In the genomic region with DNA sequence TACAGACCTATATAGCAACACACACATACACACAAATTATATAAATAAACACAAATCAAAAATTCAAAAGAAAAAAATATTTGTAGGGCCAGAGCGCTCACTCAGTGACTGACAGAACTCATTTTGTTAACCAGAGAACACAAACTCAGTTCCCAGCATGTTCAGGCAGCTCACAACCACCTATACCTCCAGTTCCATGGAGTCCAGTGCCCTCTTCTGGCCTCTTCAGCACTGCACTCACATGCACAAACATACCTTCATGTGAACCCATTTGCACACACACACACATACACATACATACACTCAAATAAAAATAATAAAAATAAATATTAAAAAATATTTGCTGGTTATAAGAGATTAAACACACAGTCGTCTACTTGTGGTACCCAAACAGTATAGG, we compare ENCODE assay signal across 21 mouse cellular contexts. TPM values are rescaled to one million over a fixed set of nuclear protein-coding genes. Genes with fewer than 3 reads are reported as not detected.
A peak's percentile ranks its signal among the peaks of the same experiment; 100 is the strongest.
DNase-seq lines count a peak whose midpoint lies in the region; TF ChIP-seq lines count a peak whose summit lies in the region.
"Had no signal": no experiment of that assay in that cellular context is flagged by ENCODE, and none has a peak within 500 bp of the region (broad histone marks: within the 10 kb centered on the region; RNA-seq: fewer than 3 reads in every experiment).

No protein-coding gene starts in this region.

- TF ChIP-seq POLR2A in kidney, adult 2 months (IDR thresholded peaks at IDR 0.05; ENCODE audit: low read depth, low read length) = no peak
- no peak for TF ChIP-seq POLR2A in bone marrow, adult 2 months (IDR thresholded peaks at IDR 0.05; ENCODE audit: borderline replicate concordance, control insufficient read depth, low read depth, low read length)
- no peak for TF ChIP-seq POLR2A in cerebellum, adult 2 months (IDR thresholded peaks at IDR 0.05; ENCODE audit: borderline replicate concordance, insufficient read depth, low read length)

- TF ChIP-seq CTCF in kidney, adult 2 months (conservative IDR thresholded peaks at IDR 0.05; ENCODE audit: insufficient read depth, insufficient read length, low read depth, low read length) = peak; percentile 43
- TF ChIP-seq CTCF in E14TG2a.4 (conservative IDR thresholded peaks at IDR 0.05; ENCODE audit: low read length) = peak; percentile 34
- peak; percentile 46 for TF ChIP-seq CTCF in bone marrow, adult 2 months (IDR thresholded peaks at IDR 0.05; ENCODE audit: control insufficient read depth, insufficient read depth, low read length)
- no peak for TF ChIP-seq CTCF in cerebellum, adult 2 months (IDR thresholded peaks at IDR 0.05; ENCODE audit: borderline replicate concordance, insufficient read depth, low read depth, low read length)

- H3K27me3 ChIP-seq in kidney, adult 2 months (replicated peaks; ENCODE audit: control insufficient read depth, insufficient read depth, low read length) = no peaks in the 10 kb centered on the region
- H3K27me3 ChIP-seq in E14TG2a.4 (ENCODE audit: insufficient read depth, low read length) = no peaks in the 10 kb centered on the region
- H3K27me3 ChIP-seq in cerebellum, adult 2 months (ENCODE audit: control insufficient read depth, insufficient read depth, low read length) = no peaks in the 10 kb centered on the region
- H3K27me3 ChIP-seq: kidney, embryonic 15.5 days; liver, embryonic 15.5 days; neural tube, embryonic 12.5 days had no signal

- no peaks in the 10 kb centered on the region for H3K9me3 ChIP-seq in E14TG2a.4 (ENCODE audit: low read length)
- H3K9me3 ChIP-seq: kidney, embryonic 15.5 days; liver, embryonic 15.5 days; neural tube, embryonic 12.5 days had no signal

- no peaks in the 10 kb centered on the region for H3K4me1 ChIP-seq in kidney, adult 2 months (ENCODE audit: control insufficient read depth, insufficient read depth, low read length)
- H3K4me1 ChIP-seq in E14TG2a.4 (replicated peaks; ENCODE audit: low read depth, low read length) = peaks cover 51% of the 10 kb centered on the region
- H3K4me1 ChIP-seq in bone marrow, adult 2 months (ENCODE audit: control insufficient read depth, insufficient read depth, low read length) = no peaks in the 10 kb centered on the region; the same call in 1 of the 2 replicates
- no peaks in the 10 kb centered on the region for H3K4me1 ChIP-seq in cerebellum, adult 2 months (ENCODE audit: control insufficient read depth, insufficient read depth, low read length)
- H3K4me1 ChIP-seq: kidney, embryonic 15.5 days; liver, embryonic 15.5 days; neural tube, embryonic 12.5 days had no signal

- H3K4me3 ChIP-seq in kidney, adult 2 months (ENCODE audit: insufficient read depth, low read depth, low read length) = no peak overlapping the region
- no peak overlapping the region for H3K4me3 ChIP-seq in E14TG2a.4 (replicated peaks; ENCODE audit: low read length)
- no peak overlapping the region for H3K4me3 ChIP-seq in bone marrow, adult 2 months (replicated peaks; ENCODE audit: control insufficient read depth, low read depth, low read length)
- H3K4me3 ChIP-seq in cerebellum, adult 2 months (replicated peaks; ENCODE audit: insufficient read depth, low read depth, low read length) = no peak overlapping the region
- H3K4me3 ChIP-seq: erythroblast, embryonic 14.5 days; kidney, embryonic 15.5 days; liver, embryonic 15.5 days; megakaryocyte, embryonic 14.5 days; neural tube, embryonic 12.5 days had no signal

- WGBS in kidney, adult 2 months = 90% methylated on average over 2 of the region's 2 CpGs
- 86% methylated on average over 2 of the region's 2 CpGs for WGBS in bone marrow, adult 2 months
- WGBS in cerebellum, adult 2 months = 95% methylated on average over 2 of the region's 2 CpGs

- no peaks in the 10 kb centered on the region; the same call in 1 of the 2 replicates for H3K36me3 ChIP-seq in kidney, adult 2 months (ENCODE audit: control insufficient read depth, insufficient read depth, low read length)
- H3K36me3 ChIP-seq in E14TG2a.4 (ENCODE audit: insufficient read depth, low read length) = peaks cover 59% of the 10 kb centered on the region
- H3K36me3 ChIP-seq: kidney, embryonic 15.5 days; liver, embryonic 15.5 days; neural tube, embryonic 12.5 days had no signal

- H3K27ac ChIP-seq in kidney, adult 2 months (ENCODE audit: insufficient read depth, low read depth, low read length) = no peak overlapping the region
- H3K27ac ChIP-seq in bone marrow, adult 2 months (ENCODE audit: control insufficient read depth, insufficient read depth, low read depth, low read length, poor library complexity) = no peak overlapping the region
- H3K27ac ChIP-seq in cerebellum, adult 2 months (ENCODE audit: insufficient read depth, low read length) = no peak overlapping the region
- H3K27ac ChIP-seq: hindbrain, postnatal 0 days; kidney, embryonic 15.5 days; liver, embryonic 15.5 days; neural tube, embryonic 12.5 days had no signal

- DNase-seq in kidney, adult 2 months = no peak
- no peak for DNase-seq in kidney, postnatal 25 days
- peak; percentile 21 for DNase-seq in 416B (ENCODE audit: low read depth)
- DNase-seq in cerebellum, postnatal 10 days = no peak
- DNase-seq in cerebellum, adult 2 months = no peak
- no peak for DNase-seq in thymus, postnatal 10 days (ENCODE audit: low spot score in 2 of 2)
- DNase-seq: adrenal gland, postnatal 25 days; cerebellum, postnatal 14 days; gastrocnemius, postnatal 14 days; heart, postnatal 36 days; layer of hippocampus, adult 9-11 months; right cerebral cortex, postnatal 4 days had no signal

RNA-seq across cellular contexts. Expression of a gene that starts 17.0 kb away (rescaled TPM):
- 20.4 and 31.9 TPM in 2 replicates for polyA plus RNA-seq in kidney, adult 2 months (2012; rRNA removed)
- polyA plus RNA-seq in bone marrow, adult 2 months (2011; ENCODE audit: insufficient read depth, insufficient read length, low replicate concordance, missing spikeins) = 0.45 and 1.5 TPM in 2 replicates
- 0.70 and 0.77 TPM in 2 replicates for polyA plus RNA-seq in cerebellum, adult 2 months (2012; rRNA removed)
- polyA plus RNA-seq: erythroblast, embryonic 14.5 days; heart, embryonic 11.5 days; neural tube, embryonic 12.5 days had no signal

RNA-seq across cellular contexts. Expression of a gene that starts 44.9 kb away (rescaled TPM):
- 1.2 and 2.3 TPM in 2 replicates for polyA plus RNA-seq in kidney, adult 2 months (2012; rRNA removed)
- polyA plus RNA-seq in bone marrow, adult 2 months (2011; ENCODE audit: insufficient read depth, insufficient read length, low replicate concordance, missing spikeins) = 5.9 and 14.5 TPM in 2 replicates
- 0.62 and 0.78 TPM in 2 replicates for polyA plus RNA-seq in cerebellum, adult 2 months (2012; rRNA removed)
- polyA plus RNA-seq: erythroblast, embryonic 14.5 days had no signal
